In genomic region chr17:26945824-26946495, GRCm38 (mm10) we compare ENCODE assay signal across 7 mouse cellular contexts. TPM values are rescaled to one million over a fixed set of nuclear protein-coding genes. Genes with fewer than 3 reads are reported as not detected.
DNase-seq lines count a peak whose midpoint lies in the region; ATAC-seq and TF ChIP-seq lines count a peak whose summit lies in the region.

No protein-coding gene starts in this region.

- no peak overlapping the region for H3ac ChIP-seq in myocyte (ENCODE audit: control insufficient read depth, insufficient read length)

- TF ChIP-seq CTCF in left cerebral cortex, adult 2 months (IDR thresholded peaks at IDR 0.05) = no peak

- no peaks in the 10 kb centered on the region for H3K9me3 ChIP-seq in embryonic facial prominence, embryonic 14.5 days (ENCODE audit: control insufficient read depth, low read length)
- H3K9me3 ChIP-seq in hindbrain, embryonic 16.5 days (ENCODE audit: control insufficient read depth, low read length) = no peaks in the 10 kb centered on the region

- no peak for ATAC-seq in embryonic facial prominence, embryonic 14.5 days (ENCODE audit: low read depth)
- no peak for ATAC-seq in hindbrain, embryonic 16.5 days

- no peak for DNase-seq in left cerebral cortex, adult 2 months (ENCODE audit: extremely low spot score in 1 of 2, low spot score in 2 of 2)
- DNase-seq in left cerebral cortex, adult 9 months (ENCODE audit: low spot score in 2 of 2) = no peak
- DNase-seq in embryonic facial prominence, embryonic 14.5 days (ENCODE audit: low spot score) = no peak
- no peak for DNase-seq in adipocyte (ENCODE audit: low spot score)
- no peak for DNase-seq in thymus, postnatal 25 days

- H3K4me2 ChIP-seq in embryonic facial prominence, embryonic 14.5 days (ENCODE audit: low read depth, low read length) = peak overlapping the region; percentile 87
- H3K4me2 ChIP-seq in hindbrain, embryonic 16.5 days (ENCODE audit: low read length) = peak overlapping the region; percentile 70
- H3K4me2 ChIP-seq in myocyte (ENCODE audit: low read depth) = peak overlapping the region; percentile 70

- H3K4me3 ChIP-seq in left cerebral cortex, adult 2 months = peak overlapping the region; percentile 75
- H3K4me3 ChIP-seq in embryonic facial prominence, embryonic 14.5 days (ENCODE audit: low read depth, low read length) = peak overlapping the region; percentile 46
- H3K4me3 ChIP-seq in hindbrain, embryonic 16.5 days (ENCODE audit: low read length) = peak overlapping the region; percentile 40
- peak overlapping the region; percentile 14 for H3K4me3 ChIP-seq in myocyte

- no peak for TF ChIP-seq POLR2A in myocyte (IDR thresholded peaks at IDR 0.05; ENCODE audit: insufficient read length, low read depth)

- intact Hi-C loops in left cerebral cortex, adult 2 months (cut with DNase I) = loop anchor here (5.0 kb wide), 1 partner anchor 66 kb away; no protein-coding TSS in a partner anchor

- 28% methylated on average over 13 of the region's 13 CpGs for WGBS in embryonic facial prominence, embryonic 14.5 days
- WGBS in hindbrain, embryonic 16.5 days = 20% methylated on average over 13 of the region's 13 CpGs

- H3K79me2 ChIP-seq in myocyte (ENCODE audit: control insufficient read depth, insufficient read depth) = no peaks in the 10 kb centered on the region

- peaks cover 40% of the 10 kb centered on the region for H3K4me1 ChIP-seq in embryonic facial prominence, embryonic 14.5 days (ENCODE audit: control insufficient read depth, insufficient read depth, low read length)
- peaks cover 52% of the 10 kb centered on the region for H3K4me1 ChIP-seq in hindbrain, embryonic 16.5 days (ENCODE audit: control insufficient read depth, insufficient read depth, low read depth, low read length)

- H3K36me3 ChIP-seq in embryonic facial prominence, embryonic 14.5 days (ENCODE audit: control insufficient read depth, insufficient read depth, low read length) = no peaks in the 10 kb centered on the region
- H3K36me3 ChIP-seq in hindbrain, embryonic 16.5 days (ENCODE audit: control insufficient read depth, insufficient read depth, low read length) = no peaks in the 10 kb centered on the region
- H3K36me3 ChIP-seq in myocyte (ENCODE audit: control insufficient read depth, insufficient read depth) = no peaks in the 10 kb centered on the region

- H3K27me3 ChIP-seq in embryonic facial prominence, embryonic 14.5 days (replicated peaks; ENCODE audit: control insufficient read depth, insufficient read depth, low read length) = no peaks in the 10 kb centered on the region
- H3K27me3 ChIP-seq in hindbrain, embryonic 16.5 days (replicated peaks; ENCODE audit: control insufficient read depth, insufficient read depth, low read length) = no peaks in the 10 kb centered on the region
- no peaks in the 10 kb centered on the region for H3K27me3 ChIP-seq in myocyte (ENCODE audit: control insufficient read depth, insufficient read depth, insufficient read length)

- H3K27ac ChIP-seq in left cerebral cortex, adult 2 months = peak overlapping the region; percentile 97
- H3K27ac ChIP-seq in embryonic facial prominence, embryonic 14.5 days (replicated peaks; ENCODE audit: low read depth, low read length) = peak overlapping the region; percentile 80
- H3K27ac ChIP-seq in hindbrain, embryonic 16.5 days (ENCODE audit: low read depth, low read length) = peak overlapping the region; percentile 78

- H3K9ac ChIP-seq in embryonic facial prominence, embryonic 14.5 days (ENCODE audit: low read depth, low read length) = peak overlapping the region; percentile 75
- peak overlapping the region; percentile 59 for H3K9ac ChIP-seq in hindbrain, embryonic 16.5 days (ENCODE audit: low read depth, low read length)

TF ChIP-seq in myocyte, 11 proteins besides CTCF, POLR2A, EP300 and RAD21:
- TF ChIP-seq MYOD1 (IDR thresholded peaks at IDR 0.05; ENCODE audit: control insufficient read depth in 1 of 3, insufficient read length in 2 of 3, low read depth in 2 of 3) (no peak), USF1 (IDR thresholded peaks at IDR 0.05; ENCODE audit: low read depth) (no peak), POLR2AphosphoS2 (IDR thresholded peaks at IDR 0.05; ENCODE audit: insufficient read length, low read depth) (no peak), MAX (IDR thresholded peaks at IDR 0.05; ENCODE audit: low read depth) (no peak)

RNA-seq across cellular contexts. Expression of gene Syngap1, which starts 4.9 kb away (rescaled TPM):
- total RNA-seq in left cerebral cortex, adult 2 months (2021) = 100 to 1,000 TPM; 452 to 471 TPM
- 1.4 and 2.6 TPM in 2 replicates for polyA plus RNA-seq in embryonic facial prominence, embryonic 14.5 days (2014; fragmentation: Nextera tagmentation; extraction: Ambion mirVana)
- 2.5 and 4.9 TPM in 2 replicates for polyA plus RNA-seq in hindbrain, embryonic 16.5 days (2015; fragmentation: Nextera tagmentation; extraction: Ambion mirVana)
- 5.2 TPM for polyA plus RNA-seq in myocyte (2012; fragmentation: generic; extraction: Trizol)

RNA-seq across cellular contexts. Expression of gene Cuta, which starts 6.6 kb away (rescaled TPM):
- 100 to 1,000 TPM; 103 to 110 TPM for total RNA-seq in left cerebral cortex, adult 2 months (2021)
- polyA plus RNA-seq in embryonic facial prominence, embryonic 14.5 days (2014; fragmentation: Nextera tagmentation; extraction: Ambion mirVana) = 142 and 148 TPM in 2 replicates
- polyA plus RNA-seq in hindbrain, embryonic 16.5 days (2015; fragmentation: Nextera tagmentation; extraction: Ambion mirVana) = 140 and 150 TPM in 2 replicates
- polyA plus RNA-seq in myocyte (2012; fragmentation: generic; extraction: Trizol) = 169 TPM

RNA-seq across cellular contexts. Expression of gene Phf1, which starts 13.1 kb away (rescaled TPM):
- 10 to 100 TPM; 33.8 to 39.5 TPM for total RNA-seq in left cerebral cortex, adult 2 months (2021)
- polyA plus RNA-seq in embryonic facial prominence, embryonic 14.5 days (2014; fragmentation: Nextera tagmentation; extraction: Ambion mirVana) = 10.0 and 12.0 TPM in 2 replicates
- 30.3 and 31.7 TPM in 2 replicates for polyA plus RNA-seq in hindbrain, embryonic 16.5 days (2015; fragmentation: Nextera tagmentation; extraction: Ambion mirVana)
- 9.6 TPM for polyA plus RNA-seq in myocyte (2012; fragmentation: generic; extraction: Trizol)

RNA-seq across cellular contexts. Expression of gene Zbtb9, which starts 27.0 kb away (rescaled TPM):
- total RNA-seq in left cerebral cortex, adult 2 months (2021) = 10 to 100 TPM; 16.3 to 18.3 TPM
- polyA plus RNA-seq in embryonic facial prominence, embryonic 14.5 days (2014; fragmentation: Nextera tagmentation; extraction: Ambion mirVana) = 9.0 and 9.1 TPM in 2 replicates
- polyA plus RNA-seq in hindbrain, embryonic 16.5 days (2015; fragmentation: Nextera tagmentation; extraction: Ambion mirVana) = 13.0 and 15.6 TPM in 2 replicates
- 8.8 TPM for polyA plus RNA-seq in myocyte (2012; fragmentation: generic; extraction: Trizol)

RNA-seq across cellular contexts. Expression of gene Kifc5b, which starts 29.1 kb away (rescaled TPM):
- 1 to 10 TPM; 3.3 to 4.6 TPM for total RNA-seq in left cerebral cortex, adult 2 months (2021)
- 3.0 and 4.7 TPM in 2 replicates for polyA plus RNA-seq in embryonic facial prominence, embryonic 14.5 days (2014; fragmentation: Nextera tagmentation; extraction: Ambion mirVana)
- polyA plus RNA-seq in hindbrain, embryonic 16.5 days (2015; fragmentation: Nextera tagmentation; extraction: Ambion mirVana) = 2.6 and 3.6 TPM in 2 replicates
- 15.4 TPM for polyA plus RNA-seq in myocyte (2012; fragmentation: generic; extraction: Trizol)

Comparison
In these comparisons a context has a peak if more than half of its experiments do, and no peak if none do; other contexts are left out.
1. H3K4me3 ChIP-seq: peak in every context shown above with its lines; median percentile 75 in left cerebral cortex, adult 2 months; 46 in embryonic facial prominence, embryonic 14.5 days; 40 in hindbrain, embryonic 16.5 days; 14 in myocyte.